Mouse (Mus musculus): ENCODE data around the gene Il1rl2.

Gene Il1rl2

DNA sequence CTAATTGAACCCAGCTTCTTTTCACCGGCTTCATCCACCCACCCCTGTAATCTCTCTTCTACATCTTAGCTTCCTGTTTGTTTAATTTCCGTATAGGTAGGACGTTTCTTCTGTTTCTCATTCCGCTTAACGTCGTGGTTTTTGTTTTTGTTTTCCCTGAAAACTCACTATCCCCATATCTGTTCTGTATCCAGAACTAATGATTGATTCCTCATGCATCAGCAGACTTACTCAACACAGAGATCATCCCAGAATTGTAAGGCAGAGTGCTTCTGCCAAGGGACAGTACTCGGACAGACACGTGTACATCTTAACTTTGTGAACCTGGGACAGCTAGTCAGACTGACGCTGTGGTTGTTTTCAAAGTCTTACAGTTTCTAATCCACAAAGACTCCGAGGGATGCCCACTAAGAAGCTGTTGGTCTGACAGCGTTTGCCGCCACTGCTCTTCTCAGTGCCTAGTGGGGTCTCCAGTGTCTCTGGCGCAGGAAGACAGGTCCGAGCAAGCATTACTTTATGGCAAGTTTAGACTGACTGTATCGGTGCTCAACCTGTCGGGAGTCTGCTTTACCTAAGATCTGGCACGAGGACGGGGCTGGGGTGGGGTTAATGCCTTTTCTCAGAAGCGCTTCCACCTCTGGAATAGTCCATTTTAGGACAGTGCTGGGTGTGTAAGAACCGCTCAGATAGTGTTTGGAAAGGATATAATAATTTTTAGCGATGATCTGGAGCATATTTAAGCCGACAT, 719 bp downstream of the Il1rl2 start:
- DNase-seq (ENCODE audit: low read depth, low spot score), result peak; percentile 11

DNA sequence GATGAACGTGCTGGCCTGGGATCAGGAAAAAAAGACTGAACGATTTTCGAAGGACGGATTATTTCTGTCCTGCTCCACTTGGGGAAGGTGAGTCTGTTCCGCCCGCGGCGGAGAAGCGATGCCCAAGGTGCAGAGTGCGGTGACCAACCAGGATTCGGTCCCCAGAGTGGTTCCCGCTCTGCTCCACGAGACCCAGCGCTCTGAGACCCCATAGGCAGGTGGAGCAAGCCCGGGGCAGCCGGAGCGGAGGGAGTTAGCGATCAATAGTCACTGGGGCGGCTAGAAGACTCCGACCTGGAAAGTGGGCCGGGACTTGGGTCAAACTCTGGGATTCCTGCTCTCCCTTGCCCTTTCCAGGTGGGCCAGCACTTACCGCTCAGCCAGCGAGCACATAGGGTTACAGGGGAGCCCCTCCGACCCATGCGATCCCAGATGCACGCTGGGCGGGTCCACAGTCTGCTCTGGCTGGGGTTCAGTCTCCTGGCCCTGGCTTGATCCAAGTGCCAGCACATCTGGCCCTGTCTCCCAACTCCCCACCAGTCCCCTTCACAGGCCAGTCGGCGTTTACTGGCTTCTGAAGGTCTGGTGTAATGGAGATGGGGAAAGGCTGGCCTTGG, 1.4 kb downstream of the Il1rl2 start:
- DNase-seq (ENCODE audit: low read depth, low spot score), result peak; percentile 13

DNA sequence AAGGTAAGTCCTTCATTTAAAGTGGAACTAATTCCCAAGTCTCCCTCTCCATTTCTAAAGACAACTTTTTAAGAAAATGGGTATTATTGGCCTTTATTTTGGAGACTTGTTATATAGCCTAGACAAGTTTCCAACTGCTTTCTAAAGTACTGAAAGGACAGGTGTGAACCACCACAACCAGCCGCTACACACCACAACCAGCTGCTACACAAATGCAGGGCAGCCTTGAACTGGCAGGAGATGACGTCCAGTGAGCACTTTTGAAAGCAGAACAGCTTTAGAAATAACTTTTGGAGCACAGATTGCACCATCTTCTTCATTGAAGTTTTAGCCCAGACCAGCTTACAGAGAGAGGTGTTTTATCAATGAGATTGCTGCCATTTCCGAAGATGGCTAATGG, 3.2 kb downstream of the Il1rl2 start:
- no peak for DNase-seq (ENCODE audit: low read depth, low spot score)

- DNase-seq (ENCODE audit: low read depth, low spot score), result no peak
Observed at GRCm38 (mm10) chr1:40329526-40329925, 5.1 kb downstream of the Il1rl2 start.

DNA sequence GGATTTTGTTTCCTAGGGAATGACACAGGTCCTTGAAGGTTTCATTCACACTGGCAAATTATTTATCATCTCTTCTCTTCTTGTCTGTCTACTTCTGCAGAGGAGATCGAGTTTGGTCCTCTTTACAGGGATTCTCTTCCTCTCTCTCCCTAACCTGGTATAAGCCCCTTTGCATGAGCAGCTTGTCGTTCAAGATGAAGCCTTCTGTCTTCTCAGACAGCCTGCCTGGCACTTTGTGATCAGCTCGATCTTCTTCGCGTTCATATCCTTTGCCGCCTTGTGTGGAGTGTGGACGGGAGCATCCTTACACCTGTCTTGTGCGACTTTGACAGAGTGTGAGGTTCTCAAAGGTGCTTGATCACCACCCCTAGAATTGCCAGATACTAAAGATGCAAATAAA, 5.8 kb downstream of the Il1rl2 start:
- DNase-seq (ENCODE audit: low read depth, low spot score), result no peak

- DNase-seq (ENCODE audit: low read depth, low spot score), result no peak
Observed at GRCm38 (mm10) chr1:40339346-40339745, 14.9 kb downstream of the Il1rl2 start.

- no peak for DNase-seq (ENCODE audit: low read depth, low spot score)
Observed at GRCm38 (mm10) chr1:40340102-40340501, 15.7 kb downstream of the Il1rl2 start.

DNA sequence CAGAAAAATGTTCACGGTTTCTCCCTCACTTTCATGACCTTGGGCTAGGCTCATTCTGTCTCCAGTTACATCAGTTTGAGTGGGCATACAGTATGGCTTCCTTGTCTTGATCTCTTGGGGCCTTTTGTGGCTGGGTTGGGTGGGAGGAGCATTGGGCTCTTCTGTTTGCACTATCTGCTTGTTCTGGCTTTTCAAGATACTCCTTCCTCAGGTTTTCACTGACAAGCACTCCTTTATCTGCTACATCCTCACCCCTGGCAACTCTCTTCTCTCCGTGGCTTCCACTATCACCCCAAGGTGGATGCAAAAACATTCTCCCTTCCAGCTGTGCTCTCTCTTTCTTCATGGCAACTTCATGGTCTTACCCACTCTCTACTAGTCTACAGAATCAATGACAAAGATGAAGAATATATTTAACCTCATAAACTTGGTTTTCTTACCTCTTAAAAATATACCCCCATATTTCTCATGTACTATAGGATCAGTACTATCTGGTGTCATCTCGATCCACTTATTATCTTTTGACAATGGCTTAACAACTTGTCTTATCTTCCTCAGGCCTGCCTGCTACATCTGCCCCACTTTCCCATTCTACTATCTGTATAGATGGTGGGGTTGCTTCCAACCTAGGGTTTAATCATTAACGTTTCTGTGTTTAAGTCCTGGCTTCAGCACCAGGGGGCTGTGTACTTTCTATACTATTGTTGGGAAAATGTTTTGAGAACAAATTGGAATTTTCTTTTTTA, 27.9 kb downstream of the Il1rl2 start:
- DNase-seq (ENCODE audit: low read depth, low spot score), result no peak

DNA sequence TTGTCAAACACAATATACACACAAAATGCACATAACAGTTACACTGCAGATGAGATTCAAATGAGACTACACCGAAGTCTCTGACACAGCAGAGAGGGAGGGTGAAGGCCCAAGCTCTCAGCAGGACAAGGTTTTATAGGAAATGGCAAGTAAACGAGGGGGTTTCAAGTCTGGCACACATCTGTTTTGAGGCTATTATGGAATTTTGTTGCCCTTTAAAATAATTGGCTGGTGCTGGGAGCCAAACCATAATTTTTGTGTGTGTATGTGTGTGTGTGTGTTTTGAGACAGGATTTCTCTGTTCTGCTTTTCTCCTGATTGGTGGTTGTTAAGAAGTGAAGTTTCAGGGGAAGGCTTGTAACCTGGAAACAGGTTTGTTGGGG, 28.5 kb downstream of the Il1rl2 start:
- DNase-seq (ENCODE audit: low read depth, low spot score), result no peak

- DNase-seq (ENCODE audit: low read depth, low spot score), result no peak
Observed at GRCm38 (mm10) chr1:40354665-40355064, 30.3 kb downstream of the Il1rl2 start.

DNA sequence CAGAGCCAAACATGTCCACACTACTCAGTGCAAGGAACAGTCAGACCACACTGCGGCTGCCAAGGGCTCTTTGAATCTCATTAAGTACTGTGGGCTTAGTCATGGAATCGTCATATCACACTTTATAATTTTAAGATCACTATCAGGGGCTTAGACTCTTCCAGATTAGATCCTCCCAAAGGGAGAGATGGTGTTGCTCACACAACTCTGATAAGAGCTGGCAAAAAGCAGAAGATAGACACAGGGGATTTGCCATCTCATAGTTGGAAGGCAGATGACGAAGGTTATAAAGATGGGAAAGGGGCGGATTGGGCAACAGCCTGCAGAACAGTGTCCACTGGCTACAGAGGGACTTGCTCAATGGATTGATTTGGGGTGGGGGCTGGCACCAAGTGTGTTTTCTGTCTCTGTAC, 31.0 kb downstream of the Il1rl2 start:
- no peak for DNase-seq (ENCODE audit: low read depth, low spot score)

DNA sequence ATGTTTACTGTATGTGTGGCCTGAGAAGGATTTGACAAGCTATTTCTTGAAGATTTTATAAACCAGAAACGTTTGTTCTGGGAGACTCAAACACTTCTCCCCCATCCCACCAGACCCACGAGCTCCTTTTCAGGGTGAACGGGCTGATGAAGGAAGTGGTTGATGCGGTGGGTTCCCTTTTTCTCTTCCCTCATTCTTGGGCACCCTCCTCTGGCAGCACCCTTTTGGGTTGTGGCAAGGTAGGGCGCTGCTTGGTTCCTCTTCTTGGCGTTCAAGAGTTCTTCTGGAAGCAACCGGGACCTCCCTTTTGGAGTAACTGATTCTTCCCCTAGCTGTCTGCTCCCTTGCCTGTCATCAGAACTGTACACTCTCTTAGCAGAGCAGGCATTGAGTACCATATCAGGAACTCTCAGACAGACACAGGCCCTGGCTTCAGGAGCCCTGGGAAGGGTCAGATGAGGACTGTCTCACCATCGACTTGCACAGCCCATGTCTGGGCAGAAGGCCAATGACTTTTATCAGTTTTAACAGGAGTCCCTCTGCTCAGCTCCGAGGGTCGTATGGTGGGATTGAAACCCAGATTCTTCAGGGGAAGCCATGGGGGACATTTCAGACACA, 31.6 kb downstream of the Il1rl2 start:
- no peak for DNase-seq (ENCODE audit: low read depth, low spot score)

DNA sequence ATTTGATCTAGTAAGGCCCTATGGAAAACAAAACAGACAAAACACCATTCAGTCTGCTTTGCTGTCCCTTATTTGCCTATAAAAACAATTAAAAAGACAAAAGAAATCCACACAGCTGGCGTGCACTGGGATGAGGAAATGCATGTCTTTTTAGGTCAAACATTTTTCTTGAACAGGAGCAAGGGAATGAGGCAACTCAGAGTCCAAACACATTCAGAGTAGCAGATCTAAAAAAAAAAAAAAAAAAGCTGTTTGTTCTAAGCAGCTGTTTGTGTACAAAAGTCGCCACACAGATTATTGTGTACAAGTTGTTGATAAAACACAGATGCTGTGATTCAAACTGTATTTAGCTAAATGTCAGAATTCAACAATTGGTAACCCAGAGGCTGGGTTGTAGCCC, 33.5 kb downstream of the Il1rl2 start:
- DNase-seq (ENCODE audit: low read depth, low spot score), result no peak

- no peak for DNase-seq (ENCODE audit: low read depth, low spot score)
Observed at GRCm38 (mm10) chr1:40358351-40358750, 33.9 kb downstream of the Il1rl2 start.

- no peak for DNase-seq (ENCODE audit: low read depth, low spot score)
Observed at GRCm38 (mm10) chr1:40358771-40359181, 34.4 kb downstream of the Il1rl2 start.

- no peak for DNase-seq (ENCODE audit: low read depth, low spot score)
Observed at GRCm38 (mm10) chr1:40359731-40360130, 35.3 kb downstream of the Il1rl2 start.

GRCm38 (mm10) chr1:40360969-40361368, 36.6 kb downstream of the Il1rl2 start:
- no peak for DNase-seq (ENCODE audit: low read depth, low spot score)

- DNase-seq (ENCODE audit: low read depth, low spot score), result no peak
Observed at GRCm38 (mm10) chr1:40361596-40361995, 37.2 kb downstream of the Il1rl2 start.

DNA sequence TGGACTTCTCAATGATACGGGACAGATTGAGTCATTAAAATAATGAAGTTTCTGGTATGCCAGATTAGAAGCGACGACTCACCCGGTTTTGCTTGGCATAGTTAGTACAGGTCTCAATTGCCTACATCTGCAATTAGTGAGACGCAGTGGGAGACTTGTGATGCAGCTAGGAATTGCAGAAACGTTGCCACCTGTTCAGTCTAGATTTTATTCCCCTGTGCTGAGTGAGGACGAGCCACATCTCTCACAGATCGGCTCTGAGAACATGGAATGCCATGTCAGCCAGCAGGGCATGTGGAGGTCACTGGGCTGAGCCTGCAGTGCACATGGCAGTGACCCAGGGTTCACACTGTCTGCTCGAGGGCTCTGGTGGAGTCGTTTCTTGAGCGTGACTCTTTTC, 38.4 kb downstream of the Il1rl2 start:
- no peak for DNase-seq (ENCODE audit: low read depth, low spot score)

DNA sequence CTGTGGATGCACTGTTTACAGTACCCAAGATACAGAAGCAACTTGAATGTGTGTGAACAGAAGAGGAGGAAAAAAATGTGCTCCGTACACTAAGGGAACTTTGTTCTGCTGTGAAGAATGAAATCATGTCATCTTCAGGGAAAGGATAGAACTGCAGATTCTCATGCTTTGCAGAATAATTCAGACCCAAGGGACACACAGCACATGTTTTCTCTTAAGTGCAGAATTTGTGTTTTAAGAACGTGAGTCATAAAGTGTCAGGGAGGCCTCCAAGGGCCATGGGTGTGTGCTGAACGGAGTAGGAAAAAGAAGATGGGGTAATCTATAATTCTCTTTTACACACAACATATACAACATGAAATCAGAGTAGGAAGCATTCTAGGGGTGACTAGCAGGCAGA, 48.5 kb downstream of the Il1rl2 start:
- no peak for DNase-seq (ENCODE audit: low read depth, low spot score)

DNA sequence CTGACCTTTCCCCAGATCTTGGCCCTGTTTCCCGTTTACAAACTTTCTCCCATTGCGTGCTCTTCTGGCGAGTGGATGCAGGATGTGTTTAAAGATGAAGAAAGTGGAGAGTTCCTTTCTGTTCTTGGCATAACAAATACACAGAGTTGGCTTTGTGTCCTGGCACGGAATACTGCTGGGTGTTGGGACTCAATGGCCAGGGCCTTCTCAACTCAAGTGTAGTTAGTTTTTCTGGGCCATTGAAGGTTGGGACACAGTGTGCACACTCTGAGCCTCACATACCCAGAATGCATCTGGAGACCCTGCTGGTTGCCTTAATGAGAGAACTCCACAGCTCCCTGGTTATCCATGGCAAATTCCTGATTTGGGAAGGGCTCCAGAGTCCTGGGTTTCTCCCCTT, 50.7 kb downstream of the Il1rl2 start:
- DNase-seq (ENCODE audit: low read depth, low spot score), result no peak

- DNase-seq (ENCODE audit: low read depth, low spot score), result no peak
Observed at GRCm38 (mm10) chr1:40376745-40377144, 52.3 kb downstream of the Il1rl2 start.

All from mesoderm, embryonic 11.5 days (tissue).